14 mouse cellular contexts compared by ENCODE assay signal in the genomic region with DNA sequence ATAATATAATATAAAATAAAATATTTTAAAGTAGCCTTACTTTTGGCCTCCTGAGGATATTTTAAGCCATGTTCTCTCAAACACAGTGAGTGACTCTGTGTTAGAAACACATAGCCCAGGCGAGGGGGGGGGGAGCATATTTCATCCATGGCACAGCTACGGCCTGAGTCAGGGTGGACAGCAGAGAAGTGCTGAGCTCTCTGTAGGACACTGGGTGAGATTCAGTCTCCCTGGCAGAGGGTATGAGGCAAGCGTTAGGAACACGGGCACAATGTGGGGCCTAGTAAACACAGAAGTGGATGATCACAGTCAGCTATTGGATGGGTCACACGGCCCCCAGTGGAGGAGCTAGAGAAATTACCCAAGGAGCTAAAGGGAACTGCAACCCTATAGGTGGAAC. TPM values are rescaled to one million over a fixed set of nuclear protein-coding genes. Genes with fewer than 3 reads are reported as not detected.
A peak's percentile ranks its signal among the peaks of the same experiment; 100 is the strongest.
DNase-seq lines count a peak whose midpoint lies in the region; ATAC-seq and TF ChIP-seq lines count a peak whose summit lies in the region.
"Had no signal": no experiment of that assay in that cellular context is flagged by ENCODE, and none has a peak within 500 bp of the region (broad histone marks: within the 10 kb centered on the region; RNA-seq: fewer than 3 reads in every experiment).

No protein-coding gene starts in this region.

- ATAC-seq in forebrain, embryonic 11.5 days (replicated peaks; ENCODE audit: low FRiP score), result peak; percentile 64
- ATAC-seq in megakaryocyte, adult 5-6 weeks (ENCODE audit: poor library complexity, severe bottlenecking), result no peak
- peak; percentile 3 for ATAC-seq in liver, embryonic 14.5 days (ENCODE audit: insufficient read depth)

- H3K4me1 ChIP-seq in forebrain, embryonic 11.5 days (replicated peaks; ENCODE audit: control insufficient read depth, insufficient read depth, low read length), result no peaks in the 10 kb centered on the region
- H3K4me1 ChIP-seq in forebrain, embryonic 10.5 days, result peaks cover 16% of the 10 kb centered on the region
- H3K4me1 ChIP-seq in megakaryocyte, embryonic 14.5 days, result peaks cover 30% of the 10 kb centered on the region
- peaks cover 59% of the 10 kb centered on the region for H3K4me1 ChIP-seq in erythroblast, embryonic 14.5 days (ENCODE audit: control insufficient read depth)
- peaks cover 5 to 29% of the 10 kb centered on the region in 2 experiments for H3K4me1 ChIP-seq in liver, embryonic 14.5 days (replicated peaks; ENCODE audit: control insufficient read depth in 2 of 2, insufficient read depth in 2 of 2, low read length in 1 of 2)

- TF ChIP-seq EP300 in liver, embryonic 14.5 days (IDR thresholded peaks at IDR 0.05; ENCODE audit: low read depth), result no peak

- H3K36me3 ChIP-seq in forebrain, embryonic 11.5 days (ENCODE audit: control insufficient read depth, insufficient read depth, low read length), result no peaks in the 10 kb centered on the region
- H3K36me3 ChIP-seq in forebrain, embryonic 10.5 days (replicated peaks), result no peaks in the 10 kb centered on the region
- H3K36me3 ChIP-seq in megakaryocyte, embryonic 14.5 days (replicated peaks; ENCODE audit: low read length), result peaks cover 8% of the 10 kb centered on the region
- H3K36me3 ChIP-seq in erythroblast, embryonic 14.5 days (ENCODE audit: control insufficient read depth), result peaks cover 53% of the 10 kb centered on the region
- H3K36me3 ChIP-seq in liver, embryonic 14.5 days (replicated peaks; ENCODE audit: control insufficient read depth, insufficient read depth, low read depth), result peaks cover 45% of the 10 kb centered on the region

- H3K9me3 ChIP-seq in forebrain, embryonic 11.5 days (ENCODE audit: control insufficient read depth, low read length), result no peaks in the 10 kb centered on the region
- no peaks in the 10 kb centered on the region for H3K9me3 ChIP-seq in forebrain, embryonic 10.5 days
- no peaks in the 10 kb centered on the region for H3K9me3 ChIP-seq in megakaryocyte, embryonic 14.5 days
- no peaks in the 10 kb centered on the region for H3K9me3 ChIP-seq in erythroblast, embryonic 14.5 days (ENCODE audit: control insufficient read depth, low read length)
- H3K9me3 ChIP-seq in liver, embryonic 14.5 days (ENCODE audit: control insufficient read depth, low read length), result no peaks in the 10 kb centered on the region

- H3K27me3 ChIP-seq in forebrain, embryonic 11.5 days (ENCODE audit: control insufficient read depth, insufficient read depth, low read length), result no peaks in the 10 kb centered on the region
- H3K27me3 ChIP-seq in forebrain, embryonic 10.5 days (ENCODE audit: poor library complexity, severe bottlenecking), result no peaks in the 10 kb centered on the region
- no peaks in the 10 kb centered on the region for H3K27me3 ChIP-seq in megakaryocyte, embryonic 14.5 days (replicated peaks)
- no peaks in the 10 kb centered on the region for H3K27me3 ChIP-seq in erythroblast, embryonic 14.5 days (ENCODE audit: control insufficient read depth)
- no peaks in the 10 kb centered on the region for H3K27me3 ChIP-seq in liver, embryonic 14.5 days (ENCODE audit: control insufficient read depth, insufficient read depth, low read length)

- no peak overlapping the region for H3K9ac ChIP-seq in forebrain, embryonic 11.5 days (ENCODE audit: low read length)
- H3K9ac ChIP-seq in liver, embryonic 14.5 days (replicated peaks), result peak overlapping the region; percentile 99

- WGBS in forebrain, embryonic 11.5 days, result 87% methylated on average over 5 of the region's 5 CpGs
- 84% methylated on average over 5 of the region's 5 CpGs for WGBS in forebrain, embryonic 10.5 days
- 31% methylated on average over 5 of the region's 5 CpGs for WGBS in liver, embryonic 14.5 days (ENCODE audit: insufficient replicate concordance)

- no peak overlapping the region for H3K27ac ChIP-seq in forebrain, embryonic 11.5 days (ENCODE audit: low read depth, low read length)
- no peak overlapping the region for H3K27ac ChIP-seq in forebrain, embryonic 10.5 days
- peak overlapping the region; percentile 91 for H3K27ac ChIP-seq in liver, embryonic 14.5 days

- no peak for TF ChIP-seq CTCF in liver, embryonic 14.5 days (IDR thresholded peaks at IDR 0.05; ENCODE audit: low read depth)

- H3K4me2 ChIP-seq in forebrain, embryonic 11.5 days (ENCODE audit: low read depth, low read length, severe bottlenecking), result no peak overlapping the region
- H3K4me2 ChIP-seq in liver, embryonic 14.5 days (ENCODE audit: low read depth), result peak overlapping the region; percentile 44

- DNase-seq in forebrain, embryonic 11.5 days (ENCODE audit: low spot score), result no peak
- DNase-seq in forebrain, embryonic 10.5 days (ENCODE audit: extremely low spot score, low spot score), result no peak
- DNase-seq in liver, embryonic 14.5 days (ENCODE audit: low read depth in 3 of 3, low spot score in 3 of 3), result peak in 1 of 3 experiments; percentile 58
- DNase-seq in adrenal gland, adult 18-20 months (ENCODE audit: low spot score in 2 of 2), result no peak
- DNase-seq in urinary bladder, adult 2 months (ENCODE audit: low spot score), result no peak
- DNase-seq: adrenal gland, adult 8-10 months; cerebellum, adult 11 months; kidney, postnatal 25 days; lung, postnatal 14 days; right cerebral cortex, postnatal 25 days had no signal

- H3K4me3 ChIP-seq in forebrain, embryonic 11.5 days (ENCODE audit: low read depth, low read length), result no peak overlapping the region
- no peak overlapping the region for H3K4me3 ChIP-seq in forebrain, embryonic 10.5 days
- peak overlapping the region; percentile 33 for H3K4me3 ChIP-seq in megakaryocyte, embryonic 14.5 days (replicated peaks)
- H3K4me3 ChIP-seq in erythroblast, embryonic 14.5 days (replicated peaks), result peak overlapping the region; percentile 83
- H3K4me3 ChIP-seq in liver, embryonic 14.5 days (ENCODE audit: insufficient read depth in 1 of 2, low read depth in 2 of 2, low read length in 2 of 2), result peak overlapping the region; percentile 85 to 99

RNA-seq across cellular contexts. Expression of a gene that starts 1.2 kb away (rescaled TPM):
- polyA plus RNA-seq in forebrain, embryonic 11.5 days (2014; fragmentation: Nextera tagmentation; extraction: Ambion mirVana), result 16.8 and 18.9 TPM in 2 replicates
- polyA plus RNA-seq in forebrain, embryonic 10.5 days (2016; fragmentation: Nextera tagmentation; extraction: Ambion mirVana), result 16.4 and 22.1 TPM in 2 replicates
- polyA plus RNA-seq in megakaryocyte, embryonic 14.5 days (2012; ENCODE audit: insufficient read depth, low replicate concordance), result 1.2 TPM in 1 of 2 replicates, not detected in the other
- total RNA-seq in megakaryocyte, adult 5-6 weeks (2015), result 6.1 and 14.6 TPM in 2 replicates
- 6.5 and 18.3 TPM in 2 replicates for total RNA-seq in megakaryocyte, adult 5-6 weeks (2017)
- 36.1 and 38.2 TPM in 2 replicates for polyA plus RNA-seq in erythroblast, embryonic 14.5 days (2012)
- 349 and 449 TPM in 2 replicates for polyA plus RNA-seq in liver, embryonic 14.5 days (2012; rRNA removed)
- polyA plus RNA-seq in liver, embryonic 14.5 days (2014; fragmentation: Nextera tagmentation; extraction: Ambion mirVana), result 691 and 694 TPM in 2 replicates
- under 1 TPM in 1 of 2 experiments, not detected in 1; 0.51 TPM for total RNA-seq in adrenal gland, adult 18-20 months (2021)
- polyA plus RNA-seq in urinary bladder, adult 2 months (2012; rRNA removed), result 0.17 and 0.21 TPM in 2 replicates
- total RNA-seq: granulocyte monocyte progenitor cell, adult 5-6 weeks had no signal

Comparison
In these comparisons a context has a peak if more than half of its experiments do, and no peak if none do; other contexts are left out.
1. H3K4me3 ChIP-seq: peak in megakaryocyte, embryonic 14.5 days (single experiment), erythroblast, embryonic 14.5 days (single experiment) and liver, embryonic 14.5 days (2 of 2); none in forebrain, embryonic 11.5 days (single experiment) and forebrain, embryonic 10.5 days (single experiment).